Mouse (Mus musculus) embryonic fibroblast, embryonic 13.5 days (primary cell): ENCODE data around the gene Hs6st1.

ENCODE experiments used
- CTCF ChIP-seq: IDR thresholded peaks from 2 replicates; pipeline ENCODE4 v1.5.1; 2011; ENCODE audit warnings: mild to moderate bottlenecking, control low read depth, low read length, moderate library complexity, borderline replicate concordance; ENCODE audit not compliant: insufficient read depth
- POLR2A ChIP-seq: IDR thresholded peaks from 2 replicates; pipeline ENCODE4 v1.6.1; 2011; ENCODE audit warnings: low read depth, mild to moderate bottlenecking, control low read depth, low read length, moderate library complexity

DNA sequence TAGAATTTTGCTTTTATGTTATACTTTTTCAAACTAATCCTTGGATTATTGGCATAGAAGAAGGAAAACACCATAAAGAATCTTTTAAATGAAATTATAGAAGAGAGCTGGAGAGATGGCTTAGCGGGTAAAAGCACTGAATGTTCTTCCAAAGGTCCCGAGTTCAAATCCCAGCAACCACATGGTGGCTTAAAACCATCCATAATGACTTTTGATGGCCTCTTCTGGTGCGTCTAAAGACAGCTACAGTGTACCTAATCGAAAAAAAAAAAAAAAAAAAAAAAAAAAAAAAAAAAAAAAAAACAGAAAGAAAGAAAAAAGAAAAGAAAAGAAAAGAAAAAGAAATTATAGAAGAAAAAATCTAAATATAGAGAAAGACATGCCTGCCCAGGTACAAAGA, 23.9 kb upstream of the Hs6st1 start:
- TF ChIP-seq CTCF: no peak
- TF ChIP-seq POLR2A: no peak
